Mouse (Mus musculus) liver, adult 2 months (tissue): ENCODE results near the gene Neb.

Experiments used
- CTCF ChIP-seq: fragments of 200-500 bp; IDR thresholded peaks from 2 replicates; pipeline ENCODE4 v1.5.1; 2011; ENCODE audit warnings: low read depth, low read length, control low read depth
- POLR2A ChIP-seq: fragments of 200-500 bp; IDR thresholded peaks from 2 replicates; pipeline ENCODE4 v1.6.1; 2011; ENCODE audit warnings: low read length, control low read depth; ENCODE audit not compliant: insufficient read depth; ENCODE audit errors: extremely low read depth

GRCm38 (mm10) chr2:52377706-52378447 is 397 bp downstream of the Neb start:
- no peak for TF ChIP-seq CTCF
- no peak for TF ChIP-seq POLR2A
